Mouse (Mus musculus) gastrocnemius, postnatal 14 days (tissue): ENCODE measurements around the gene Hlcs. TPM values are rescaled to one million over a fixed set of nuclear protein-coding genes. Genes with fewer than 3 reads are reported as not detected.
A peak's percentile ranks its signal among the peaks of the same experiment; 100 is the strongest.

Experiments
- DNase-seq: peaks from one replicate; pipeline ENCODE4 v3.0.0; 2021; ENCODE audit warnings: mixed read lengths
- intact Hi-C: fragments of 180-260 bp; cut with DNase I; formaldehyde crosslinking; loops from one replicate; pipeline ENCODE4 v1.15.1; 2025; ENCODE audit warnings: low total_unique reads
- microRNA-seq, 2 experiments: library from miRNA; unstranded; fragments of <30 nt; microRNA quantifications; one replicate each; pipeline ENCODE4 v1.2.0; 2021
- total RNA-seq, 2 experiments: library from RNA; stranded (reverse); gene quantifications; 2 replicates each; pipeline ENCODE4 v1.2.3; 2021

Gene Hlcs
- total RNA-seq, 2 experiments from 2014 or later = 5.8 to 6.6 TPM

DNA sequence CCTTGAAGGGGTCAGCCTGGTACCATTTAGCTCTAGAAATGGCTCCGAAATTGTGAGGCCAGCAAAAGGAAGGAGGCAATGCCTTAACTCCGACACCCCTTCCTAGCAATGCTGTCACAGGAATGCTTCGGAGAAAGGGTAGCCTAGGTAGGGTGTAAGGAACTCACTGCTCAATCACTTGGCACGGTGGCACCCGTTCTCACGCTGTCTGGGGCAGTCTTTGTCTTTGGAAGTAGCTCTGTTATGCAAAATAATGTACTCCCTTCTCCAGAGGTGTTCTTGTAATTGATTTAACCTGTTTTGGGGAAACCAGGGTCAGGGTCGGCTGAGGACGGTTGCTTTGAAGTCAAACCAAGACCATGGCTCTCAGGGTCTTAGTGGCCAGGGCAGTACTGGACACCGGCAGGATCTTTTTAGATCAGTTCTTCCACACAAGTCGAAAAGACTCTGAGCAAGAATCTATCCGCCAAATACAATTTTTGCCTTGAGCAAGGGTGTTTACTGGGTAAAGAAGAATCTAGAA lies 225.1 kb downstream of the Hlcs start:
- intact Hi-C loops = no loop called here
- no peak for DNase-seq

DNA sequence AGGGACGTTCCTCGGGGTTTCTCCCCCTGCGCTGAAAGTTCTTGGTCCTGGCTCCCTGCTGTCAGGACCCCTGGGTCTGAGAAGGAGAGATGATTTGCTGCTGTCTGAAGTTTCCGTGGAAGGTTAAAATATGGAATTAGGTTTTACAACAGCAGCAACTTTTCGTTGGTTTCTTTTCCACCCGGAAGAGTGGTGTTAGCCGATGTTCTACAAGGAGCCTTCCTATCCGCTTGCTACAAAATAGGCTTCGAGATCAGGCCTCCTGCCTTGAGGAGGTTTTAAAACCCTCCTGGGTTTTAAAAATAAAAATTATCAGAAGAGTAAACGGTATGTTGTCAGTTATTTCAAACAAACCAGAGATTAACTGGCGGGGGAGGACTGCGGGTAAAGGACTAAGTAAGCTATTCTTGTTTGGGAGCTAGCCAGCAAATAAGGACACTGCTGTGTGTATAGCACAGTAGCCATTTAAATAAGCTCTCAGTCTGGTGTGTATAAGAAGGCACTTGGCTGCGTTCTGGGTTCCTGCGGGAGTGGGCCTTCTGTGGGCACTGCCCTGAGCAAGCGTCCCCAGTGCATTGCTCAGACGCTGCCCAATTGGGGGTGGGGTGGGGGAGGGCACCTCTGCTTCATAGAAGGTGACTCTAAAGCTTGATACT lies 225.7 kb downstream of the Hlcs start:
- intact Hi-C loops = no loop called here
- no peak for DNase-seq

DNA sequence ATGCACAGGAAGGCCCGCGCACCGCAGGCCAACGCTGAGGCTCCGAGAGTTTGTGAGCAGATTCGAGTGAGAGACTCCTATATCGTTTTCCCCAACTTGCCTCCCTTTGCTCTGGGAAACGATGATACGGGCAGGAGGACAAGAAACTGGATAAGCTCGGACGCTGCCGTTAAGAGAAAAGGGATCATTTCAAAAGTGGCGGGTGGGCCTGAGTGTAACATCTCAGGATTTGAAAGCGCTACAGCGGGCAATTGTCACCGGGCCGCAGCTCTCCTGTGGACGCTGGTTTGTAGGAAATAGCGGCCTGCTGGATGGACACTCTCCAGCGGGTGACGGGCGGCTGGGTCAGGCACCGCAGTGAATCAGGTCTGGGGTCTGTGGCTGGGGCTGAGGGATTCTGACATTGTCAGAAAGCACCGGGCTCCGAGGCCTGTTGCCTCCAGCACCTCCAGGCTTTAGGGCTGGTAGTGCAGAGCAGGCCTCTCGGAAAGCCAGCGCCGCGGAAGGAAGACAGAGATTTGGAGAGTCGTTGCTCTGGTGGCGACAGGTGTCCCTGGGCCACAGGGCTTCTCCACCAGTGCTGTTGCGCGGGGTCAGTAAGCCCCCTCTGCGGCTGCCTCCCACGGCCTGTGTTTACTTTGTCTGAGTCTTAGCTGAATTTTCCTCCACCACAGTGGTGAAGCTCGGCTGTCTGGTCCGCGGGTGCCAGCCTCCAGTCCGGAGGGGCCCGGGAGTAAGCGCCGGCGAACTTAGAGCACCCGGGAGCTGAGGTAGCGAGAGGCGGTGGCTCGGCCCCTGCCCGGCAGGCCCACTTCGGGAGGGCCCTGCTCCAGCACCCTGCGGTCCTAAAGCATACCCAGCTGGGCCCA lies 226.4 kb downstream of the Hlcs start:
- peak; percentile 25 for DNase-seq
- intact Hi-C loops = no loop called here

DNA sequence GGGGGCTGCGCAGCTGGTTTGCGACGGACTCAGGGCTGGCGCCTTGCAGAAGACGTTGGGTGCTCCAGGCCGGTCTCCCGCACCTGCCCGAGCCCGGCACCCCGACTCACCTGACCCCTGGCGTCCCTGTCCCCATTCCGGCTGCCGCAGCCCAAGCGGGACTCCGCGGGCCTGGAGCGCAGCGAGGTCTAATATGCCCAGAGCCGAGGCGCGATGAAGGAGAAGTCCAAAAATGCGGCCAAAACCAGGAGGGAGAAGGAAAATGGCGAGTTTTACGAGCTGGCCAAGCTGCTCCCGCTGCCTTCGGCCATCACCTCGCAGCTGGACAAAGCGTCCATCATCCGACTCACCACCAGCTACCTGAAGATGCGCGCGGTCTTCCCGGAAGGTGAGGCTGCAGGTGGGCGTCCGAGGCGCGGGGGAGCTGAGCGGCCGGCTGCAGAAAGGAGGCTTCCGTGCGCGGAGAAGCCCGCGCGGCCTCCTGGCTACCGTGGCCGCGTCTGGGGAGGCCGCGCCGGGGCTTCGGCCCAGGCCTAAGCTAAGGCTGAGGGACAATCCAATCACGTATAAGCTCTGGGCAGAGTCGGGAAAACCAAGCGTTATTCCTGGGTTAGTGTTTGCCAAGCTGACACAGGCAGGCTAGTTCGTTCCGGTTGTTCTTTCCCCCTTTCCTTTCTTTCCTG lies 227.6 kb downstream of the Hlcs start:
- DNase-seq = no peak
- intact Hi-C loops = no loop called here

DNA sequence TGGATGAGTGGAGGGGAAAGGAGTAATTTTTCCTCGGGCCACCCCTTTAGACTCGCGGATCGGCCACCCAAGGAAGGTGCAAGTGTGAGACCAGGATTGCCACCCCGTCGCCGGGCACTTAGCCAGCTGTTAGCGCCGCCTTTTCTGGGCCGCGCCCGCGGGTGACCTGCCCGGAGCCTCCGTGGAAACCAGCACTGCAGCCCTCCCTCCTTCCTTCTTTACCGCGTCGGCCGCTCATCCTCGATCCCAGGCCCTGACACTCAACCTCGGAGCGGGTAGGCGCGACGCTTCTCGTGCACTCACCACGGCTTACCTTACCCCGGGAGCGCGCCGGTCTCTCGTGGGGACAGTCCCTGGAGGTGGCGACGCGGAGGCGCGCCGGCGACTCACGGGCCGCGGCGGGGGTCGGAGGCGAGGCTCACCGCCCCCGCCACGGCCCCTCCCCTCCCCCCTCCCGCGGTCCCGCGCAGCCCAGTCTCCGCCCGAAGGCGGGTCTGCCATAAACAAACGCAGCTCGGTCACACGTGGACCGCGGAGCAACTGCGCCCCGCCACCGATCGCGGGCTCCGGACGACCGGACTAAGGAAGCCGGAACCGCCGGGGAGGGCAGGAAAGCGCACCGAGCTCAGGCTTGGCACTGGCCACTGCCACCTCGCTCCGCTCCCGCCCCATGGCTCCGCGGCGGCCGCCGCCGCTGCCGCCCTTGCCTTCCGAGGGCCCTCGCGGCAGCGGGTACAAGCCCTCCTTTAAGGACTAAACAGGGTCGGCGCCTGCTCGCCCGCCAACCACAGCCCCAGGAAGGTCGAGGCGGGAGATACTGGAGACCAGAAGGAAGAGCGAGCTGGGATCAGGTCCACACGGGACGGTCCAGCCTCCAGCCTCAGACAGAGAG lies 228.4 kb downstream of the Hlcs start, which contains the start of gene Sim2:
Sim2 (plus strand) TSS at position 221 of the 892 bp plus-strand sequence.
- DNase-seq = peak; percentile 57
- intact Hi-C loops = no loop called here

DNA sequence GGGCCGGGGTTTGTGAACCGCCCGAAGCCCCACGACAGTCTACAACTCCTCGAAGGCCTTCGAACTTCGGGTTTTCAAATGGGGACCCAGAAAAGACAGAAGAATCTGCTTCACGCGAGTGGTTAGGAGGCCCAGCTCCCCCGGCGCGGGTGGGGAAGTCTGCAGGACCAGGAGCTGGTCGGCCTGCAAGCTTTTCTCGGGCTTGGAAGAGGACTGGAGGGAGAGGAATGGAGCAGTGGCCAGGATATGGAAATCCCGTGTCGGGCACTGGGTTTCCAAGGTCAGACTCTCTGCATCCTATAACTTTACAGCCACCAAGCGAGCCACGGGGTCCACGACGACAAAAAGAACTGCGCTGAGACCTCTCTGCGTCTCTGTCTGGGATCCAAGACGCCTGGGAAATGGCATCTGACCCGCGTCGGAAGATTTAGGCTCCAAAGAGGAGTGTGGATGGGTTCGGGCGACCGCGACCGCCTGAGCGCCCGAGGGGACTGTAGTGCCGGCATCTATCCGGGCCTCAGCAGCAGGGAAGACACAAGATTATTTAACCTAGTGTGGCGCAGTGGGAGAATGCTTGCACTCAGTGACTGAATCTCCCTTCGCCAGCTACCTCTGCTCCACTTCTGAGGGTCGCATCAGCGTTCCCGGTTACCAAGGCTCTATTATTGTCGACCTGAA lies 229.4 kb downstream of the Hlcs start:
- intact Hi-C loops = no loop called here
- DNase-seq = no peak

DNA sequence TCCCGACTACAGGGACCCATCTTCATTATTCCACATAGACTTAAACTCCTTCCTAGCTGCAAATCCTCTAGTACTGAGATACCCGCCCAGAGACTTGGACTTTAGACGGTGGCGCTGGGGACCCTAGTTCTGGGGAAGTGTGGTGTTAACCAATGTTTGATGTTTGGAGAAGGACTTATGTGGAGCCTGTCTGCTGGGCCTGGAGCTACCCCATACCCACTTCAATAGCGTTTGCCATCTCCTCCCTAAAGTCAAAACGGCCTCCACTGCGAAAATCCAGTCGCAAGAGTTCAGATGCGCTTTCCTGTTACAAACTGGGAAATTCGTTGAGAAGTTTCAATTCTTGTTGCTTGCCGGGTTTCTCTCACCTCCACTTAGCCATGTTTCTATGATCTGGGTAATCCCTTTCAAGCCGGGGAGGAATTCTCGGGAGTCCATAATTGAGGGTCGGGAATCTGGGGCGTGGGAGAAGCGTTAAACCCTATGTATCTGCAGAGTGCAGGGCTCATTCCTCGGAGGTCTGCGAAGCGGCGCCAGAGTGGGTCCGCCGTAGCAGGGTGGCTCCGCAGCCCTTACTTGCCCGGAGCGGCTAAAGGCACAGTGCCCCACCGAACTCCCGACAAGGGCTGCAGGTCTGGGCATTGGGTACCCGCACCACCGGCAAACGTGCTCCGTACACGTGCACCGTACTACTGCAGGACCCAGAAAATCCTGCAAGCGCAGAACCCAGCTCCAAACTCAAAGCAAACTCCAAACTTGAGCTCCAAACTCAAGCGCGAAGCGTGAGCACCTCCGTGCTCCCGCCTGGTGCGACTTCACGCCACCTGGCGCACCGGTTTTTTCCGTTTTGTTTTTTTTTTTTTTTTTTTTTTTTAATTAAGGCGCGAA lies 230.2 kb downstream of the Hlcs start:
- DNase-seq = no peak
- intact Hi-C loops = no loop called here

DNA sequence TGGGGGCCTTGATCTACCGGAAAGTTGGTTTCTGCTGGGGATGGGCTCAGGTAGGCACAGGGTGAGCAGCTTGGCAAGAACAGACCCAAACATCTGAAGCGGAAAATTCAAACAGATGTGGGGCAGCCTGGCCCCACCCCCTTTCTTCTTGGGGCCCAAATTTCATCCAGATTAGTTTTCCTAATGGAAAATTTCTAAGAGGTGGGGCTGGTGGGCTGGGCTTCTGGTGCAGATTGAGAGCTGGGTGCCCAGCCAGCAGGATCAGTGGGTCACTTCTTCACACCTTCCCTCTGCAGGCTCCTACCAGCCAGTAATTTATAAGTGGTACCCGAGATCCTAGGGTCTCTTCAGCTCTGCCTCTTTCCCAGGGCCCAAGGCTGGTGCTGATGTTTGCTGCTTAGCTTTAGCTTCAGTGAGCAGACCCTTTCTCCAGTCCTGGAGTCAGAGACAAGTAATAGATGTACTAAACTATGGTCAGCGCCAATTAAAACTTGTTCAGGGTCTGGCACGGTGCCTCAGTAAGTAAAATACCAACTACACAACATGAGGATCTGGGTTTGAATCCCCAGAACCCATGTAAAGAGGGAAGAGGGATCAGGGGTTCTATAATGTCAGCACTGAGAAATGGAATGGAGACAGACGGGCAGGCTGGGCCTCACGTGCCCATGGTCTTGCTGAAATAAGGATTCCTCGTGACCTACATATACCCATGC lies 231.2 kb downstream of the Hlcs start:
- no peak for DNase-seq
- intact Hi-C loops = no loop called here

DNA sequence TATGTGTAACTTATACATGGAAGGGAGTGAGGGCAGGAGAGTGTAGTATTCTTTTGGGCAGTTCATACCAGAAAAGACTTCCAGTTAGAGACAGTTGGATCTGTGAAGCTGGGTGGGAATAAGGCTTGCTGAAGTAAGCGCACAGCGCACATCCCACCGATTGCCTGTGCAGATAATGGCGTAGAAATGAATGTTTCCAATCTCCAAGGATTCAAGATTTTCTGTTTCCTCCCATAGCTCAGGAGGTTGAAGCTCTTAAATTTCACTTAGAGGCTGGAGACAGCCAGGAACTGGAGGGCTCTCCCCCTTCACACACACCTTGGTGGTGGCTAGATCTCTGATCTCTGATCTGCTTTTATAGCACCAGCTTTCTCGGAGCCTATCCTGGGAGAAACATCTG lies 231.8 kb downstream of the Hlcs start:
- intact Hi-C loops = no loop called here
- DNase-seq = no peak

DNA sequence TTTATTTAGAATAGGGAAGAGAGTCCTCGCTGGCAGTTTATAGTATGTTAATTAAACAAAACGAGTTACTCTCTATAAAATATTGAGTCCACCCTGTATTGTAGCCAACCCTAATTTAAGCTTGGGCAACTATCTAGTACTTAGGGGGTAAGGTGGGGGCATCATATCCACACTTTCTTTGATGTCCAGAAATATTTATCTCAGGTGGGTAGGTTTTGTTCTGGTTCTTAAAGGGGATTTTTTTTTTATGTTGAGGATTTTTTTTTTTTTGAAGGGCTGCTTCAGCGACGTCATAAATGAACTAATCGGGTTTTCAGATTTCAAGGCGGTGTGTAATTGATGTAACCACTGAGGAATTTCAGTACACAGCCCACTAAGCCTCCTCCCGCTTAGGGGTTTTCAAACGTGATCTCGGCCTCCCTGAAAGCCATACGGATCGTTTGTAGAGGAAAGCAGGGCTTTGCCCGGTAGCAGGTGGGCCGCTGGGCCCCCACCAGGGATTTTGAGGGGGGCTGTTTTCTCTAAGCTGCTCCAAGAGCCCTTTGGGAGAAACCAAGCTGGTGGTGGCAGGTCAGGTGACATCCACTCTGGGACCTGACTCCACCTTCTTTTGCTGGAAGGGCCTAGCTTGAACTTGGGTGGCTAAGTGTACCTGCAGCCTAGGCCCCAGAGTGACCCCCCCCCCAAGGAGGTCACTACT lies 233.4 kb downstream of the Hlcs start:
- intact Hi-C loops = no loop called here
- no peak for DNase-seq

DNA sequence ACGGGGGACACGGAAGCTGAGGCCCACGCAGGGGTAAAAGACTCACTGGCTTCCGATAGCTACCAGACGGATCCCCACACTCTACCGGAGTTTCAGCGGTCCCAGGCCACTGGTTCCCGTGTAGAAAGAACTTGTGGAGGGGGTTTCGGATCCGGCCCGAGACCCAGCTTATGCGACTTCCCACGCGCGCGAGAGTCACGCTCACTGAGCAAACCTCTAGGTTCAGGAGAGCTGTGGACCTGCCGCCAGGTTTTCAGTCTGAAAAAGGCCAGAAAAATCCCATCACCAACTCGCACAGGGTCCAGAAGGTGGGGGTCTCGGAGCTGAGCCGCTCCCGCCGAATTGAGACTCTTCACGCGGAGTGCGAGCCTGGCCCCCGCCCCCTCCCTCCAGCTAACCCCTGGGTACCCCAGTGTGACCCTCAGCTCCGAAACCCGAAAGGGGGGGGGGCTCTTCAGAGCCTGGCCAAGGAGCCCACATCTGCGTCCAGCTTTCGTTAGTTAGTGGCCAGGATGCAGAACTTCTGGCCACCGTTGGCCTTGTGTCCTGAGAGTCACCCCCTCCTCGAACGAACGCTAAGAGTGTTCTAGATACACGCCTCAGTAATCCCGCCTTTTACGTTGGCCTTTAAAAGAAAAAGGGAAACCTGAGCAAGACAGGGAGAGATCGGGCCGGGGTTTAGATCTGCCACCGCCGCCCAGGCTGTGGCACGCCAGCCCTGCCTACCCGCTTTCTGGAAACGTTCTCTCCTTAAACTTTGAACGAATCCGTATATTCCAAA lies 234.1 kb downstream of the Hlcs start:
- DNase-seq = no peak
- intact Hi-C loops = no loop called here

Small RNAs within 50 kb of the gene (microRNA-seq; reads per million reads assigned to microRNA genes)
- 0 reads per million in 2 experiments for gene Gm23062

Other genes with a start within 250 kb of the Hlcs start
- gene Sim2, start 228.6 kb downstream of the Hlcs start, total RNA-seq = 10 to 100 TPM in 1 of 2 experiments, 1 to 10 TPM in 1; 9.7 to 11.4 TPM
- gene Ripply3, start 14.8 kb upstream of the Hlcs start, total RNA-seq = 1 to 10 TPM; 1.8 to 2.0 TPM
- gene Ttc3, start 57.0 kb upstream of the Hlcs start, total RNA-seq = 10 to 100 TPM; 64.0 to 71.5 TPM
- 100 to 1,000 TPM; 118 to 127 TPM for gene Pigp, start 58.3 kb upstream of the Hlcs start, total RNA-seq
- 10 to 100 TPM; 11.8 to 14.9 TPM for gene Vps26c, start 213.3 kb upstream of the Hlcs start, total RNA-seq